Comparison of ENCODE assay signal across 21 mouse cellular contexts in genomic region chr9:52059788-52060187, GRCm38 (mm10). TPM values are rescaled to one million over a fixed set of nuclear protein-coding genes. Genes with fewer than 3 reads are reported as not detected.
A peak's percentile ranks its signal among the peaks of the same experiment; 100 is the strongest.
DNase-seq lines count a peak whose midpoint lies in the region; ATAC-seq and TF ChIP-seq lines count a peak whose summit lies in the region.
"Had no signal": no experiment of that assay in that cellular context is flagged by ENCODE, and none has a peak within 500 bp of the region (broad histone marks: within the 10 kb centered on the region; RNA-seq: fewer than 3 reads in every experiment).

No protein-coding gene starts in this region.

- no peak for TF ChIP-seq CTCF in embryonic fibroblast, embryonic 13.5 days (IDR thresholded peaks at IDR 0.05; ENCODE audit: borderline replicate concordance, insufficient read depth, low read length)

- no peak for DNase-seq in forebrain, embryonic 11.5 days (ENCODE audit: low spot score)
- no peak for DNase-seq in kidney, postnatal 25 days
- DNase-seq in midbrain, embryonic 14.5 days: no peak
- no peak for DNase-seq in cerebellum, adult 11 months
- DNase-seq: adrenal gland, postnatal 10 days; cerebellum, adult 18-20 months; cerebellum, adult 9-11 months; gastrocnemius, adult 2 months; gastrocnemius, postnatal 25 days; heart, postnatal 36 days; kidney, adult 11 months; kidney, adult 9 months had no signal

- H3K9ac ChIP-seq in forebrain, embryonic 15.5 days (replicated peaks): no peak overlapping the region
- no peak overlapping the region for H3K9ac ChIP-seq in forebrain, embryonic 11.5 days (ENCODE audit: low read length)
- H3K9ac ChIP-seq in midbrain, embryonic 14.5 days (replicated peaks; ENCODE audit: low read length): no peak overlapping the region
- H3K9ac ChIP-seq: heart, embryonic 13.5 days; hindbrain, embryonic 15.5 days had no signal

- no peaks in the 10 kb centered on the region for H3K27me3 ChIP-seq in forebrain, embryonic 15.5 days
- no peaks in the 10 kb centered on the region for H3K27me3 ChIP-seq in forebrain, embryonic 11.5 days (ENCODE audit: control insufficient read depth, insufficient read depth, low read length)
- H3K27me3 ChIP-seq in midbrain, embryonic 14.5 days (ENCODE audit: control insufficient read depth, insufficient read depth, low read length): no peaks in the 10 kb centered on the region
- H3K27me3 ChIP-seq: heart, embryonic 13.5 days; hindbrain, embryonic 15.5 days had no signal

- H3K4me2 ChIP-seq in forebrain, embryonic 15.5 days (replicated peaks): no peak overlapping the region
- H3K4me2 ChIP-seq in forebrain, embryonic 11.5 days (ENCODE audit: low read depth, low read length, severe bottlenecking): no peak overlapping the region
- H3K4me2 ChIP-seq in midbrain, embryonic 14.5 days (ENCODE audit: low read length): no peak overlapping the region
- H3K4me2 ChIP-seq: heart, embryonic 13.5 days; hindbrain, embryonic 15.5 days had no signal

- ATAC-seq in forebrain, embryonic 15.5 days (replicated peaks): no peak
- ATAC-seq in forebrain, embryonic 11.5 days (replicated peaks; ENCODE audit: low FRiP score): no peak
- peak; percentile 89 for ATAC-seq in CD4-positive, CD25-positive, alpha-beta regulatory T cell, adult 4 months
- ATAC-seq in midbrain, embryonic 14.5 days (ENCODE audit: low FRiP score, low TSS enrichment): no peak

- TF ChIP-seq POLR2A in embryonic fibroblast, embryonic 13.5 days (IDR thresholded peaks at IDR 0.05; ENCODE audit: low read depth, low read length): no peak

- 34% methylated on average over 2 of the region's 2 CpGs for WGBS in forebrain, embryonic 15.5 days
- 90% methylated on average over 2 of the region's 2 CpGs for WGBS in forebrain, embryonic 11.5 days
- 74% methylated on average over 2 of the region's 2 CpGs for WGBS in midbrain, embryonic 14.5 days

- H3K27ac ChIP-seq in forebrain, embryonic 15.5 days (replicated peaks): peak overlapping the region; percentile 33; the same call in 1 of the 2 replicates
- no peak overlapping the region for H3K27ac ChIP-seq in forebrain, embryonic 11.5 days (ENCODE audit: low read depth, low read length)
- H3K27ac ChIP-seq in embryonic fibroblast, embryonic 13.5 days (ENCODE audit: insufficient read depth, low read length): peak overlapping the region; percentile 40
- no peak overlapping the region for H3K27ac ChIP-seq in midbrain, embryonic 14.5 days (replicated peaks; ENCODE audit: low read depth, low read length)
- H3K27ac ChIP-seq: embryonic facial prominence, embryonic 10.5 days; forebrain, embryonic 10.5 days; gastrocnemius, adult 2 months; heart, embryonic 13.5 days; hindbrain, embryonic 15.5 days had no signal

- H3K4me1 ChIP-seq in forebrain, embryonic 15.5 days: peaks cover 30% of the 10 kb centered on the region
- no peaks in the 10 kb centered on the region; the same call in 1 of the 2 replicates for H3K4me1 ChIP-seq in forebrain, embryonic 11.5 days (replicated peaks; ENCODE audit: control insufficient read depth, insufficient read depth, low read length)
- peaks cover 12% of the 10 kb centered on the region for H3K4me1 ChIP-seq in embryonic fibroblast, embryonic 13.5 days (ENCODE audit: control insufficient read depth, insufficient read depth, low read length)
- 0 out of 2 replicates have a peak, but pooled peaks cover 3% of the 10 kb centered on the region for H3K4me1 ChIP-seq in midbrain, embryonic 14.5 days (ENCODE audit: control insufficient read depth, insufficient read depth, low read length)
- H3K4me1 ChIP-seq: hindbrain, embryonic 15.5 days had no signal

- peaks cover 12% of the 10 kb centered on the region for H3K36me3 ChIP-seq in forebrain, embryonic 15.5 days
- peaks cover 2% of the 10 kb centered on the region for H3K36me3 ChIP-seq in forebrain, embryonic 11.5 days (ENCODE audit: control insufficient read depth, insufficient read depth, low read length)
- peaks cover 10% of the 10 kb centered on the region for H3K36me3 ChIP-seq in midbrain, embryonic 14.5 days (ENCODE audit: control insufficient read depth, insufficient read depth, low read length)

- no peaks in the 10 kb centered on the region for H3K9me3 ChIP-seq in forebrain, embryonic 15.5 days
- H3K9me3 ChIP-seq in forebrain, embryonic 11.5 days (ENCODE audit: control insufficient read depth, low read length): no peaks in the 10 kb centered on the region
- H3K9me3 ChIP-seq in midbrain, embryonic 14.5 days (ENCODE audit: control insufficient read depth, low read length): no peaks in the 10 kb centered on the region
- H3K9me3 ChIP-seq: embryonic facial prominence, embryonic 10.5 days; forebrain, embryonic 10.5 days; G1E; heart, embryonic 13.5 days; hindbrain, embryonic 15.5 days had no signal

- H3K4me3 ChIP-seq in forebrain, embryonic 15.5 days: no peak overlapping the region
- H3K4me3 ChIP-seq in forebrain, embryonic 11.5 days (ENCODE audit: low read depth, low read length): no peak overlapping the region
- no peak overlapping the region for H3K4me3 ChIP-seq in embryonic fibroblast, embryonic 13.5 days (ENCODE audit: insufficient read depth, low read length)
- no peak overlapping the region for H3K4me3 ChIP-seq in midbrain, embryonic 14.5 days (replicated peaks; ENCODE audit: low read depth, low read length)
- H3K4me3 ChIP-seq: embryonic facial prominence, embryonic 10.5 days; erythroblast, embryonic 14.5 days; forebrain, embryonic 10.5 days; gastrocnemius, adult 2 months; heart, embryonic 13.5 days; hindbrain, embryonic 15.5 days had no signal

RNA-seq across cellular contexts. Expression of gene Rdx, which starts 12.8 kb away (rescaled TPM):
- 105 and 108 TPM in 2 replicates for polyA plus RNA-seq in forebrain, embryonic 15.5 days (2015; fragmentation: Nextera tagmentation; extraction: Ambion mirVana)
- 192 and 209 TPM in 2 replicates for polyA plus RNA-seq in forebrain, embryonic 11.5 days (2014; fragmentation: Nextera tagmentation; extraction: Ambion mirVana)
- polyA plus RNA-seq in CD4-positive, CD25-positive, alpha-beta regulatory T cell, adult 4 months (2017; shearing (Covaris generic)): 10 to 100 TPM; 39.6 to 48.0 TPM
- 106 and 131 TPM in 2 replicates for polyA plus RNA-seq in embryonic fibroblast, embryonic 13.5 days (2011; ENCODE audit: insufficient read length, low read depth, missing spikeins)
- 79.8 and 114 TPM in 2 replicates for polyA plus RNA-seq in midbrain, embryonic 14.5 days (2014; fragmentation: Nextera tagmentation; extraction: Ambion mirVana)

Comparison
In these comparisons a context has a peak if more than half of its experiments do, and no peak if none do; other contexts are left out.
1. H3K27ac ChIP-seq: peak in forebrain, embryonic 15.5 days (single experiment) and embryonic fibroblast, embryonic 13.5 days (single experiment); none in forebrain, embryonic 11.5 days (single experiment) and midbrain, embryonic 14.5 days (single experiment).